Mouse (Mus musculus) hindbrain, embryonic 13.5 days (tissue): ENCODE results near the gene Pde10a. TPM values are rescaled to one million over a fixed set of nuclear protein-coding genes. Genes with fewer than 3 reads are reported as not detected.

Experiments
- ATAC-seq: fragments of 200-750 bp; cut with Nextera tagmentation; 2 replicates; pipeline ENCODE4 v1.8.0; 2017; ENCODE audit warnings: moderate TSS enrichment; ENCODE audit not compliant: low FRiP score
- H3K27ac ChIP-seq: fragments of 300-500 bp; sonication (generic); 2 replicates; pipeline ENCODE4 v1.5.1; 2015; ENCODE audit warnings: inconsistent platforms, mild to moderate bottlenecking, moderate library complexity
- H3K27me3 ChIP-seq: fragments of 300-500 bp; sonication (generic); 2 replicates; pipeline ENCODE4 v1.6.1; 2015; ENCODE audit warnings: mild to moderate bottlenecking, inconsistent platforms
- H3K36me3 ChIP-seq: fragments of 300-500 bp; sonication (generic); 2 replicates; pipeline ENCODE4 v1.6.1; 2015; ENCODE audit warnings: mild to moderate bottlenecking, inconsistent platforms
- H3K4me1 ChIP-seq: fragments of 300-500 bp; sonication (generic); replicated peaks from 2 replicates; pipeline ENCODE4 v1.6.1; 2015; ENCODE audit warnings: inconsistent platforms
- H3K4me2 ChIP-seq: fragments of 300-500 bp; sonication (generic); 2 replicates; pipeline ENCODE4 v1.6.1; 2015; ENCODE audit warnings: inconsistent platforms, mild to moderate bottlenecking, moderate library complexity
- H3K4me3 ChIP-seq: fragments of 300-500 bp; sonication (generic); 2 replicates; pipeline ENCODE4 v1.5.1; 2015; ENCODE audit warnings: mild to moderate bottlenecking, inconsistent platforms
- H3K9ac ChIP-seq: fragments of 300-500 bp; sonication (generic); 2 replicates; pipeline ENCODE4 v1.6.1; 2015; ENCODE audit warnings: mild to moderate bottlenecking, inconsistent platforms
- H3K9me3 ChIP-seq: fragments of 300-500 bp; sonication (generic); 2 replicates; pipeline ENCODE4 v1.6.1; 2016; ENCODE audit warnings: inconsistent platforms
- WGBS: fragments of 180-500 bp; shearing (Covaris S2); methylation state at CpG from one replicate; pipeline ENCODE4 v1.1.7; 2015; 5-methylcytosine and 5-hydroxymethylcytosine counted together
- polyA plus RNA-seq: library from polyadenylated mRNA; unstranded; fragments of >200 nt; fragmentation: Nextera tagmentation; extraction: Ambion mirVana; gene quantifications from 2 replicates; pipeline ENCODE4 v1.2.1, GENCODE M21; 2015

The Pde10a gene
- polyA plus RNA-seq, 1 experiment from 2014 or later, result 14.5 TPM

DNA sequence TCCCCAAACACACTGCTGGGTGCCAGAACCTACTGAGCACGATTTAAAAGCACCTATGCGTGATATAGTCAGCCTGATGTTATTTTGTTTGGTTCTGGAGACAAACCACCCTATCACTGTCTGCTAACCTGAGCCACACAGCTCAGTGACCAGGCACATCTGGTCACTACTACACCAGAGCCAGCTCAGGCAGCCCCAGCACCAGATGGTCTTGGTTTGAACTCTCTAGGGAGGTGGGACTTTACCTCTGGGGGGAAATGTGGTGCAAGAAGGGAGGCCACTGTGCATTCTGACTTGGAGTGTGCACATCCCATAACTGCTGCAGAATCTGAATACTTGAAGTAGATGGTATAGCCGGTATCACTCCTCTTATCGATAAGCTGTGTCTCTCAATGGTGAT lies 86.7 kb downstream of the Pde10a start:
- no peak overlapping the region for H3K4me2 ChIP-seq
- H3K27ac ChIP-seq, result no peak overlapping the region
- no peaks in the 10 kb centered on the region for H3K9me3 ChIP-seq
- no peak overlapping the region for H3K9ac ChIP-seq
- H3K4me1 ChIP-seq, result no peaks in the 10 kb centered on the region
- no peaks in the 10 kb centered on the region for H3K36me3 ChIP-seq
- no peak overlapping the region for H3K4me3 ChIP-seq
- H3K27me3 ChIP-seq, result 0 out of 2 replicates have a peak, but pooled peaks cover 6% of the 10 kb centered on the region
- no peak for ATAC-seq
- WGBS, result 86% methylated on average over 4 of the region's 4 CpGs

DNA sequence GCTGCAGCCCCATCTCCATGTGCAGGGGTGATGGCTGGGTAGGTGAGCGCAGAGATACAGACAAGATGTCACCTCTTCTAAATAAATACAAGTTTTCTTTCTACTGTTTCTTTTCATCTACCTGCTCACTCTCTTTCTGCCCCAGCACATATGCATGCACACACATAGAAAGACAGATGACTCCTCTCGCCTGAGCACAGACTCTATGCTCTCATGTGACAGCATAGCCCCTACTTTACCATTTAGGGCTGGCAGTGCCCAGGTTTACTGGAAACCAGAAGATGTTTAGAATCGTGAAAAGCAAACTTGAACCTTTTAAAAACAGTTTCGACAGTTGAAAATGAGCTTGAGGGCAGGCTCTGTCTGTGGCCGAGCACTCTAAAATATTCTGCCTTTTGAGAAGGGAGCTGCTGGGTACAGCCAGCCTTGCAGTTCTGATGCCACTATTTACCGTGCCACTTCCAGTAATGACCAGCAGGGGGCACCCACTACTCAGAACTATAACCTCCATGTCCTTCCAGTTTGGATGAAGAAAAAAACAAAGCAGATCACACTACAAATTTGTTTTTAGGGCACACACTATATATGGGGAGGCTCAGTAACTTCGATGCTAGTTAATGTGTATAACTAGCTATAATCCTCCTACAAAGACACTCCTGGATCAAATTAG lies 88.8 kb downstream of the Pde10a start:
- 0 out of 2 replicates have a peak, but pooled peaks cover 6% of the 10 kb centered on the region for H3K27me3 ChIP-seq
- peak; percentile 57; the same call in 1 of the 2 replicates for ATAC-seq
- H3K4me2 ChIP-seq, result no peak overlapping the region
- H3K9me3 ChIP-seq, result no peaks in the 10 kb centered on the region
- H3K9ac ChIP-seq, result no peak overlapping the region
- 36% methylated on average over 7 of the region's 7 CpGs for WGBS
- no peaks in the 10 kb centered on the region for H3K36me3 ChIP-seq
- no peaks in the 10 kb centered on the region for H3K4me1 ChIP-seq
- no peak overlapping the region for H3K4me3 ChIP-seq
- no peak overlapping the region for H3K27ac ChIP-seq

DNA sequence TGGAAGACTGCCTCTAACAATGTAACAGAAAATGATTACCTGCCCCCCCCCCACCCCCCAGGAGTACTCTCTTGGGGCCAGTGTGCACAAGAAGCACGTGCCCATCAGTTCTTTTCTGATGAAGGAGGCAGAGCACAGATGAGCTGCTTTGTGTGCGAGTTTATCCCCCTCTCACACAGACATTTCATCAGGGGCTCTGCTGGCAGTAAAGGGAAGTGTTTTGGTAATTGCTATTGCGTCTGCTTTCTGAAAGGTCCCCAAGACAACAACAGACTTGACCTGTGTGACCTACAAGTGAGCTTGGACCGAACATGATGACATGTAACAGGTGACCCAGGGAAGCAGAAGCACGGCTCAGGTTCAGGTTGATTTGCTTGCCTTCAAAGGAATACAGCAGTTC lies 95.2 kb downstream of the Pde10a start:
- no peaks in the 10 kb centered on the region for H3K36me3 ChIP-seq
- no peak overlapping the region for H3K4me3 ChIP-seq
- H3K9ac ChIP-seq, result no peak overlapping the region
- no peaks in the 10 kb centered on the region for H3K27me3 ChIP-seq
- H3K4me2 ChIP-seq, result no peak overlapping the region
- no peak for ATAC-seq
- no peak overlapping the region for H3K27ac ChIP-seq
- H3K4me1 ChIP-seq, result peaks cover 9% of the 10 kb centered on the region; the same call in 1 of the 2 replicates
- 55% methylated on average over 5 of the region's 5 CpGs for WGBS
- H3K9me3 ChIP-seq, result no peaks in the 10 kb centered on the region

DNA sequence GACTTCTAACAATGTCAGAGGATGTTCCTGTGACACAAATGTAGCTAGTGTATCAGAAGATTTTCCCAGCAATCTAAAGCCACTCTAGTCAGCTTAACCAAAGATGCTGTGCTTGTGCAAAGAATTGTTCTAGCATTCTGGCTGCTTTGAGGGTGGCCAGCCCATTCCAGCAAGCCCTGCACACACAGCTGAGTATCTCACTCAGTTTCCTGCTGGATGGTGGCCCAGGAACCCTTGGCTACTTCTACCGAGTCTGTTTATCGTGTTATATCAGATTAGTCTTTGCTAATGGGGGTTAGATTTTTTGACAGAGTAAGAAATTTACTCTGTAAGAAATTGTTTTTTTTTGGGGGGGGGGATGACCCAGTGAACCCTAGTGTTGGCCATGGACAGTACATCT lies 95.9 kb downstream of the Pde10a start:
- H3K9me3 ChIP-seq, result no peaks in the 10 kb centered on the region
- WGBS, result 85% methylated on average over 2 of the region's 2 CpGs
- peaks cover 9% of the 10 kb centered on the region; the same call in 1 of the 2 replicates for H3K4me1 ChIP-seq
- H3K36me3 ChIP-seq, result no peaks in the 10 kb centered on the region
- ATAC-seq, result no peak
- no peak overlapping the region for H3K4me2 ChIP-seq
- 0 out of 2 replicates have a peak, but pooled peaks cover 4% of the 10 kb centered on the region for H3K27me3 ChIP-seq
- H3K9ac ChIP-seq, result no peak overlapping the region
- no peak overlapping the region for H3K4me3 ChIP-seq
- no peak overlapping the region for H3K27ac ChIP-seq

DNA sequence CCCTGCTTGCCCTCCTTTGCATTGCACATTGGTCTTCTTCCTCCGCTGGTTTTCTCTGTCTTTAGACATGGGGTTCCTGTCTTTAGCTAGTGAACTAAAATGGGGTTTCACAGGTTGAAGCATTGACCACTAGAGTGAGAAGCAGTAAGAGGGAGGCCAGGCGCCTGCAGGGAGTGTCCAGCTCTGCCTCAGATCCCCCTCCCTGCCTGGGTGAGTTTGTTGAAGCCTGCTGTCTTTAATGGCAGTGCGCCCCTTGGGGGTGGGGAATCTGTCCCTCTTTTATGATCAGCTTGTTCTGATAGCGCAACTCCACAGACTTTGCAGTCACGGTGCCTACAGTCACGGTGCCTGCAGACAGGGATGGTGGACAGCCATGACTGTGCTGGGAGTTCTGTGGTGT lies 96.7 kb downstream of the Pde10a start:
- Histone ChIP-seq H3K36me3 (no peaks in the 10 kb centered on the region), H3K9ac (no peak overlapping the region), H3K27me3 (0 out of 2 replicates have a peak, but pooled peaks cover 4% of the 10 kb centered on the region), H3K4me2 (no peak overlapping the region), H3K4me1 (peaks cover 9% of the 10 kb centered on the region; the same call in 1 of the 2 replicates), H3K4me3 (no peak overlapping the region), H3K9me3 (no peaks in the 10 kb centered on the region), H3K27ac (no peak overlapping the region)
- ATAC-seq, result no peak
- WGBS, result 50% methylated on average over 6 of the region's 6 CpGs

DNA sequence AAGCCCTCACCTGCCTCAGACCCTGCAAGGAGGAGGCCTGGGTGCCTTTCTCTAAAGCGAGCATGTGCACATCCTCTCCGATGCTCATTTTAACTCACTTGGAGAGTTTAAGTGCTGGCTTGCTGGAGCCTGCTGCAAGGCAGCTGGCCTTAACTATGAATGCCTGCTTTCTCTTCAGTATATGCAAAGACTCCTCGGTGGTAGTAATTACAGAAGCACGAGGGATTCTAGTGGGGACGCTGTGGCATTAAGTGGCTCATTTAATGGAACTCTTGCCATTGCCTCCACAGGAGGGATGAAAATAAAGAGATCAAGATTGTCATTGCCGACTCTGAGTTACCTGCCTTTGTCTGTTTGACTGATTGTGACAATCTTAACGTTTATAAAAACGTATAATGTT lies 101.2 kb downstream of the Pde10a start:
- H3K4me3 ChIP-seq, result no peak overlapping the region
- H3K4me2 ChIP-seq, result no peak overlapping the region
- ATAC-seq, result no peak
- H3K9me3 ChIP-seq, result no peaks in the 10 kb centered on the region
- no peak overlapping the region for H3K9ac ChIP-seq
- 58% methylated on average over 8 of the region's 8 CpGs for WGBS
- H3K27ac ChIP-seq, result no peak overlapping the region
- peaks cover 12% of the 10 kb centered on the region; the same call in 1 of the 2 replicates for H3K27me3 ChIP-seq
- no peaks in the 10 kb centered on the region for H3K36me3 ChIP-seq
- peaks cover 9% of the 10 kb centered on the region; the same call in 1 of the 2 replicates for H3K4me1 ChIP-seq

DNA sequence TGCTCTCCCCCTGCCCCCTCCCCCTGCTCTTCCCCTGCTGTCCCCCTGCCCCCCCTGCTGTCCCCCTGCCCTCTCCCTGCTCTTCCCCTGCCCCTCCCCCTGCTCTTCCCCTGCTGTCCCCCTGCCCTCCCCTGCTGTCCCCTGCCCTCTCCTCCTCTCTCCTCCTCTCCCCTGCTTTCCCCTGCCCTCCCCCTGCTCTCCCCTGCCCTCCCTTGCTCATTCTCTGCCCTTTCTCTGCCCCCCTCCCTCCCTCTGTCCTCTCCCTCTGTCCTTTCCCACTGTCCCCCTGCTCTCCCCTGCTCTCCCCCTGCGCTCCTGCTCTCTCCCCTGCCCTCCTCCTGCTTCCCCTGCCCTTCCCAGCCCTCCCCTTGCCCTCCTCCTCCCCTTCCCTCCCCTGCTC lies 106.5 kb downstream of the Pde10a start:
- ATAC-seq, result no peak
- Histone ChIP-seq H3K9ac (no peak overlapping the region), H3K4me1 (peaks cover 9% of the 10 kb centered on the region), H3K27me3 (peaks cover 18% of the 10 kb centered on the region; the same call in 1 of the 2 replicates), H3K27ac (no peak overlapping the region), H3K9me3 (no peaks in the 10 kb centered on the region), H3K4me3 (no peak overlapping the region), H3K36me3 (no peaks in the 10 kb centered on the region), H3K4me2 (no peak overlapping the region)
- WGBS, result 67% methylated on average over 1 of the region's 1 CpGs

DNA sequence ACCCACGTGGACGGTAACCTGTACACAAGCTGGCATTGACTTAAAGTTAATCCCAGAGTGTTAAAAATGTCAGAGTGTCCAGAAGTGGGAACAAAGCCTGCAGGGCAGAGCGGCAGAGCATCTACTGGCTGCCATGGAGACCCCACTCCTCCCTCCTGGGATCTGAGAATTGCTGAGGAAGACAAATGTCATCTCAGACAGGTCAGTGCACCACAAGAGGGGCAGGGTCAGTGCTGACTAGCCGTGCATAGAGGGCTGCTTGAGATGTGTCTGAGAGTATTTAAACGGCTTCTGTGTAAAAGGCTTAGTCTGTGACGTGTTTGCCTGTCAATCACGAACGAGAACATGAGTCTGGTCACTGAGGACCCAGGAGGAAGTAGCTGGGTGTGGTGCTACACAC lies 108.4 kb downstream of the Pde10a start:
- 13% methylated on average over 8 of the region's 8 CpGs for WGBS
- Histone ChIP-seq H3K27ac (no peak overlapping the region), H3K4me3 (no peak overlapping the region), H3K27me3 (peaks cover 15% of the 10 kb centered on the region; the same call in 1 of the 2 replicates), H3K4me2 (no peak overlapping the region), H3K9me3 (no peaks in the 10 kb centered on the region), H3K9ac (no peak overlapping the region), H3K36me3 (no peaks in the 10 kb centered on the region), H3K4me1 (peaks cover 9% of the 10 kb centered on the region)
- no peak for ATAC-seq

DNA sequence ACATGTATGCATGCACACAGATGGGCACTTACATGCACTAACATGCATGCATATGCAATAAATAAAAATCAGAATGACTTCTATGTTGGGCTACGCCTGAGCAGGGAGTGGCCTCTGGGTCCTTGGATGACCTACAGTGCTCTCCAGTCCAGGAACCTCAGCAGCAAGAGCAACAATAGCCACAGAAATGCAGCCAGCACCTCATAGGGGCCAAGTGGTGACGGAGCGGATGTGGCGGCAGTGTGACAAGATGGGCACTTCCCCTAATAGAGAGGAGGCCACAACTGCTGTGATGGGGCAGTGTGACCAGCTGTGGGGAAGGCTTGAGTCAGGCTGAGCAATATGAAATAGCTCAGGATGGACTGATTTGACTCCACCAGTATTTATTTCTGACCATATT lies 109.3 kb downstream of the Pde10a start:
- ATAC-seq, result no peak
- no peak overlapping the region for H3K4me2 ChIP-seq
- no peak overlapping the region for H3K4me3 ChIP-seq
- H3K9ac ChIP-seq, result no peak overlapping the region
- no peak overlapping the region for H3K27ac ChIP-seq
- WGBS, result 87% methylated on average over 4 of the region's 4 CpGs
- H3K4me1 ChIP-seq, result peaks cover 9% of the 10 kb centered on the region
- peaks cover 15% of the 10 kb centered on the region; the same call in 1 of the 2 replicates for H3K27me3 ChIP-seq
- no peaks in the 10 kb centered on the region for H3K36me3 ChIP-seq
- no peaks in the 10 kb centered on the region for H3K9me3 ChIP-seq

DNA sequence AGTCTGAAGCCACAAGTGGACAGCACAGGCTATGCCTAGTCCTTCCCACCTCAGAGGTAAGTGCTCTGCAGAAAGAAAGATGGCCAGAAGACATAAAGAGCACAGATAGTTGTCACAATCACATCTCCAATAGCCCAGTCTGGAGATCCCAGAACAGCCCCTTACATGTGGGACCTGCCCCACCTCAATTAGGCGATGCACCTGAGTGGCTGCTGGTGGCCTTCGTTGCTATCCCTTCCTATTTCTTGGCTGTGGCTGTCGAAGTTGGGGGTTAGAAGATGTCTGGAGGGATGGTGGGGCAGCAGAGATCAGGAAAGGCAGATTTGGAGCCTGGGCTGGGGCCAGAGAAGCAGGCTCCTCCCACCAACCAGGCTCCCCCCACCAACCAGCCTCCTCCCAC lies 111.1 kb downstream of the Pde10a start:
- WGBS, result 74% methylated on average over 3 of the region's 3 CpGs
- H3K9ac ChIP-seq, result no peak overlapping the region
- no peak overlapping the region for H3K4me3 ChIP-seq
- H3K4me1 ChIP-seq, result peaks cover 9% of the 10 kb centered on the region
- H3K9me3 ChIP-seq, result no peaks in the 10 kb centered on the region
- H3K27ac ChIP-seq, result no peak overlapping the region
- H3K27me3 ChIP-seq, result 0 out of 2 replicates have a peak, but pooled peaks cover 12% of the 10 kb centered on the region
- ATAC-seq, result no peak
- no peak overlapping the region for H3K4me2 ChIP-seq
- no peaks in the 10 kb centered on the region for H3K36me3 ChIP-seq

DNA sequence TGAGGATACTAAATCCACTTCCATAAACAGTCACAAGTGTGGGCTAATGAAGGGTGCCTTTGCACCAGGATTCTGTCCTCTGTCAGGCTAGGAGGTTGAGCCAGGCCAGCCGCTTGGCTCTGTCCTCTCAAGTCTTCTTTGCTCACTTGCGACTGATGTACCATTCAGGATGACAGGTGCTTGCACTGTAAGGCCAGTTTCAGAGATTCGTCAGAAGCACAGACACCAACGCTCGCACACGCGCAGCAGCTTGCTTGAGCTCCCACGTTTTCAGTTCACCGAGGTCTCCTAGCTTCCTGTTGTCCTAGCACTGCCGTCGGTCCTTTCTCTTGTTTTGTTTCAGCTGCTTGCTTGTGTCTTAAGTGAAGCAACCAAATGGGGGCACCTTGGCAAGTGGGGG lies 111.5 kb downstream of the Pde10a start:
- Histone ChIP-seq H3K4me3 (no peak overlapping the region), H3K4me1 (peaks cover 9% of the 10 kb centered on the region), H3K9me3 (no peaks in the 10 kb centered on the region), H3K27ac (no peak overlapping the region), H3K27me3 (0 out of 2 replicates have a peak, but pooled peaks cover 12% of the 10 kb centered on the region), H3K9ac (no peak overlapping the region), H3K4me2 (no peak overlapping the region), H3K36me3 (no peaks in the 10 kb centered on the region)
- ATAC-seq, result no peak
- WGBS, result 78% methylated on average over 11 of the region's 11 CpGs

DNA sequence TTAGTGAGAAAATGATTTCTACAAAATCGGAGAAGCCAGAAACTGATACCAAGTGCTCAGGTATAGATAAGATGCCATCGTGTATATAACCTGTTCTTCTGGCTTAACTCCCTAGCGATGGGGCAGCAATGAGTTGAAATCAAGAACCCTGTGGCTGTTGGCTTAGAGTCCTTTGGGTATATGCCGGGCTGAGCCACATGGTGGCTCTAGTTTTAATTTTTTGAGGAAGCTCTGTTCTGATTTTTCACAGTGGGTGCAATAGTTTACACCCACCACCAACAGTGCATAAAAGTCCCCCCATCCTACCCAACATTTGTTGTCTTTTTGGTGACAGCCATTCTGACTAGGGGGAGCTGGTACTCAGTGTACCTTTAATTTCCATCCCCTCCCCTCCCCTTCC lies 112.0 kb downstream of the Pde10a start:
- H3K27me3 ChIP-seq, result 0 out of 2 replicates have a peak, but pooled peaks cover 12% of the 10 kb centered on the region
- no peaks in the 10 kb centered on the region for H3K36me3 ChIP-seq
- no peak for ATAC-seq
- WGBS, result 75% methylated on average over 4 of the region's 4 CpGs
- H3K27ac ChIP-seq, result no peak overlapping the region
- H3K4me3 ChIP-seq, result no peak overlapping the region
- no peak overlapping the region for H3K4me2 ChIP-seq
- H3K4me1 ChIP-seq, result peaks cover 9% of the 10 kb centered on the region
- no peaks in the 10 kb centered on the region for H3K9me3 ChIP-seq
- H3K9ac ChIP-seq, result no peak overlapping the region
